Mouse (Mus musculus) heart, adult 2 months (tissue): Measurements from ENCODE around the gene Snx21. TPM values are rescaled to one million over a fixed set of nuclear protein-coding genes. Genes with fewer than 3 reads are reported as not detected.

Source experiments
- DNase-seq, 2 experiments: peaks; one replicate each; pipeline ENCODE4 v3.0.0; 2021
- H3K27ac ChIP-seq: fragments of 200-600 bp; 2 replicates; pipeline ENCODE4 v1.8.1; 2022
- H3K27me3 ChIP-seq: fragments of 200-500 bp; 2 replicates; pipeline ENCODE4 v1.6.1; 2012; ENCODE audit warnings: mild to moderate bottlenecking, low read length, inconsistent platforms, mixed read lengths; ENCODE audit not compliant: control insufficient read depth, insufficient read depth
- H3K36me3 ChIP-seq: fragments of 200-500 bp; 2 replicates; pipeline ENCODE4 v1.6.1; 2012; ENCODE audit warnings: low read length, inconsistent platforms; ENCODE audit not compliant: control insufficient read depth, insufficient read depth
- H3K4me1 ChIP-seq: fragments of 200-500 bp; 2 replicates; pipeline ENCODE4 v1.6.1; 2011; ENCODE audit warnings: low read length; ENCODE audit not compliant: control insufficient read depth, insufficient read depth
- H3K4me3 ChIP-seq: fragments of 200-600 bp; 2 replicates; pipeline ENCODE4 v1.8.1; 2022
- H3K79me2 ChIP-seq: fragments of 200-500 bp; replicated peaks from 2 replicates; pipeline ENCODE4 v1.6.1; 2012; ENCODE audit warnings: mild to moderate bottlenecking, inconsistent platforms, low read length, moderate library complexity, mixed read lengths; ENCODE audit not compliant: control insufficient read depth, insufficient read depth
- H3K9ac ChIP-seq: fragments of 200-500 bp; 2 replicates; pipeline ENCODE4 v1.6.1; 2012; ENCODE audit warnings: low read depth, mild to moderate bottlenecking, control low read depth, inconsistent platforms, low read length, mixed read lengths
- CTCF ChIP-seq: fragments of 200-600 bp; IDR thresholded peaks from 2 replicates; pipeline ENCODE4 v1.8.1; 2022; ENCODE audit warnings: antibody characterized with exemption, mild to moderate bottlenecking, moderate library complexity
- EP300 ChIP-seq: fragments of 200-500 bp; IDR thresholded peaks from 2 replicates; pipeline ENCODE4 v1.6.1; 2011; ENCODE audit warnings: low read depth, low read length, control low read depth; ENCODE audit not compliant: insufficient read depth
- POLR2A ChIP-seq: fragments of 200-500 bp; IDR thresholded peaks from 2 replicates; pipeline ENCODE4 v1.6.1; 2011; ENCODE audit warnings: mild to moderate bottlenecking, low read depth, low read length, control low read depth; ENCODE audit not compliant: insufficient read depth
- whole genome bisulfite sequencing: fragments of 180-500 bp; shearing (Covaris S2); methylation state at CpG from one replicate; pipeline ENCODE4 v1.1.7; 2018; 5-methylcytosine and 5-hydroxymethylcytosine counted together
- intact Hi-C: fragments of 180-260 bp; cut with DNase I; formaldehyde crosslinking; loops from one replicate; pipeline ENCODE4 v1.15.1; 2025
- polyA plus RNA-seq: library from polyadenylated mRNA; depleted of rRNA; stranded (reverse); fragments of >200 nt; gene quantifications from 2 replicates; pipeline ENCODE4 v1.2.3, GENCODE M21; 2012
- total RNA-seq, 2 experiments: library from RNA; stranded (reverse); gene quantifications; 2 replicates each; pipeline ENCODE4 v1.2.3; 2021

Gene Snx21
- total and polyA plus RNA-seq, 3 experiments, result 21.2 to 30.3 (median 29.0) TPM

DNA sequence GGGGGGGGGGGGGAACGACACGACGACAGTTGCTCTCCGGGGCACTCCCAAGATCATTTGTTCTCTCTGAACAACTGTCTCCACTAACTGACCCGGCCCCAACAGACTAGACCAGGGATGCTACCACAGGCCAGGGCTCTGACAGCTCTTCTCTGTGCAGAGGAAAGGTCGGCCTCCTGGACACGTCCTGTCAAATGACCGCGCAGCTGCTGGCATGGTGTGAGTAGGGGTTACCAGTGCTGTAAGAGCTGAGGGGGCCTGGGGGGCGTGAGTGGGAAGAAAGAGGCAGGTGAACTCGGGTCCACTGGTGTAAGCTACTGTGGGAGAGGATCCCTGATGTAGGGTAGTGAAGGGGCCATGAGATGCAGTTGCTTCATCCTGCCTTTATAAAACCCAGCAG is 27.8 kb upstream of the Snx21 start:
- peaks cover 17% of the 10 kb centered on the region for H3K36me3 ChIP-seq
- no peak for DNase-seq
- TF ChIP-seq CTCF (no peak), POLR2A (no peak), EP300 (no peak)
- intact Hi-C loops, result no loop called here
- WGBS, result 86% methylated on average over 10 of the region's 11 CpGs
- no peak overlapping the region for H3K4me3 ChIP-seq
- no peaks in the 10 kb centered on the region for H3K27me3 ChIP-seq
- no peak overlapping the region for H3K9ac ChIP-seq
- peaks cover 1% of the 10 kb centered on the region; the same call in 1 of the 2 replicates for H3K4me1 ChIP-seq
- H3K79me2 ChIP-seq, result no peaks in the 10 kb centered on the region
- H3K27ac ChIP-seq, result no peak overlapping the region

GRCm38 (mm10) chr2:164758692-164759091 is 26.9 kb upstream of the Snx21 start:
- Histone ChIP-seq H3K4me1 (peaks cover 1% of the 10 kb centered on the region; the same call in 1 of the 2 replicates), H3K36me3 (peaks cover 17% of the 10 kb centered on the region), H3K27me3 (no peaks in the 10 kb centered on the region), H3K79me2 (no peaks in the 10 kb centered on the region), H3K4me3 (no peak overlapping the region), H3K27ac (no peak overlapping the region), H3K9ac (no peak overlapping the region)
- no peak for DNase-seq
- 63% methylated on average over 1 of the region's 1 CpGs for WGBS
- TF ChIP-seq POLR2A, result no peak
- no peak for TF ChIP-seq CTCF
- no peak for TF ChIP-seq EP300
- intact Hi-C loops, result no loop called here

DNA sequence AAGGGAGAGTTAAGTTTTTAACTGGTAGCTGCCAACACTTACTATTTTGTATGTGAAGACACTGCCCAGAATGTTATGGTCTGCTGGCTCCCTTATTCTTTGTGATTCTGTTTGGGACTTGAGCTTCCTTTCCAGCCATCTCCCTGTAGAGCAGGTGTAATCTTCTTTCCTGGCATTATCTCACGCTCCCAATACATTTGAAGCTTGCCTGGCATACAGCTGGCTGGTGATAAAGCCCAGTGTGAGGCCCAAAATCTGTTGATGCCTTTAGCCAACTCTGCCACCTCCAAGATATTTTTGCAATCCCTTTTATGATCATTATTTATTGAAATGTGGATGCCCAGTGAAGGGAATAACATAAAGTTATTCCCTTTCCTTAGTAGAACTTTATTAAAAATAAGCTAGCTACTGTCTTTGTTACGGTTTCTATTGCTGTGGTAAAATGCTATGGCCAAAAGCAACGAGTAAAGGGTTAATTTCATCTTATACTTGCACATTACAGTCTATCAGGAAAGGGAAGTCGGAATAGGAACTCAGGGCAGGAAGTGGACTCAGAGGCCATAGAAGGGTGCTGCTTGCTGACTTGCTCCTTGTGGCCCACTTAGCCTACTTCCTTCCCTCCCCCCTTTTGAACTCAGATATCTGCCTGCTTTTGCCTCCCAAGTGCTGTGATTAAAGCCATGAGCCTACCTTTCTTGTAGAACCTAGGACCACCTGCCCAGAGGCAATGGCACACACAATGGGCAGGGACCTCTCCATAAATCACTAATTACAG is 25.4 kb upstream of the Snx21 start:
- TF ChIP-seq EP300 (no peak), CTCF (no peak), POLR2A (no peak)
- Histone ChIP-seq H3K79me2 (no peaks in the 10 kb centered on the region), H3K9ac (no peak overlapping the region), H3K27ac (no peak overlapping the region), H3K4me3 (no peak overlapping the region), H3K4me1 (no peaks in the 10 kb centered on the region; the same call in 1 of the 2 replicates), H3K27me3 (no peaks in the 10 kb centered on the region), H3K36me3 (peaks cover 8% of the 10 kb centered on the region)
- no peak for DNase-seq
- intact Hi-C loops, result no loop called here
- 64% methylated on average over 4 of the region's 4 CpGs for WGBS

DNA sequence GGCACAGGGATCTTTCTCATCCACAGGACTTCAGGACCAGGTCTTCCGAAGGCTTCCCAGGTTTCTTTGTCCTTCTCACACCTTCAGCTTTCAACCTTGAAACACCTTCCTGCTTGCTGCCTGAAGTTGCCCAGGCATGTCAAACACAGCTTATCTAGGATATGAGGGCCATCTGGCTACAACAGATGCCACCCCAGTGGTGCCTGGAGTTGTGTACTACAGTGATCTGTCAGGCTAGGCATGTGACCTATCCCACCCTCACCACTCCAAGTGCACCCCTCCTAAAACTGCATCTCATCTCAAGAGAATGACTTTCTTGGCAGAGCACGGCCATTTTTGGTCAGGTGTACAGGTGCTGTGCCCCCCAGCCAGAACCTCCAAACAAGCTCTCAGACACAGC is 24.1 kb upstream of the Snx21 start:
- no peak for DNase-seq
- WGBS, result 84% methylated on average over 2 of the region's 2 CpGs
- Histone ChIP-seq H3K4me3 (no peak overlapping the region), H3K27me3 (no peaks in the 10 kb centered on the region), H3K79me2 (no peaks in the 10 kb centered on the region), H3K9ac (no peak overlapping the region), H3K4me1 (no peaks in the 10 kb centered on the region), H3K27ac (no peak overlapping the region), H3K36me3 (peaks cover 2% of the 10 kb centered on the region; the same call in 1 of the 2 replicates)
- intact Hi-C loops, result no loop called here
- TF ChIP-seq CTCF (no peak), EP300 (0 out of 2 replicates have a peak, but pooled peaks have one; percentile 25), POLR2A (no peak)

- no peak overlapping the region for H3K9ac ChIP-seq
- H3K36me3 ChIP-seq, result peaks cover 2% of the 10 kb centered on the region; the same call in 1 of the 2 replicates
- DNase-seq, result no peak
- H3K27ac ChIP-seq, result no peak overlapping the region
- WGBS, result 97% methylated on average over 4 of the region's 4 CpGs
- no peaks in the 10 kb centered on the region for H3K4me1 ChIP-seq
- no peak overlapping the region for H3K4me3 ChIP-seq
- H3K79me2 ChIP-seq, result no peaks in the 10 kb centered on the region
- intact Hi-C loops, result no loop called here
- TF ChIP-seq EP300, result no peak
- no peak for TF ChIP-seq POLR2A
- TF ChIP-seq CTCF, result no peak
- no peaks in the 10 kb centered on the region for H3K27me3 ChIP-seq
Observed at GRCm38 (mm10) chr2:164761971-164762370, 23.7 kb upstream of the Snx21 start.

- H3K4me1 ChIP-seq, result no peaks in the 10 kb centered on the region
- intact Hi-C loops, result no loop called here
- no peak overlapping the region for H3K9ac ChIP-seq
- no peak overlapping the region for H3K27ac ChIP-seq
- TF ChIP-seq POLR2A (0 out of 2 replicates have a peak, but pooled peaks have one; percentile 10), EP300 (no peak), CTCF (no peak)
- no peaks in the 10 kb centered on the region for H3K79me2 ChIP-seq
- WGBS, result 77% methylated on average over 7 of the region's 7 CpGs
- peaks cover 2% of the 10 kb centered on the region; the same call in 1 of the 2 replicates for H3K36me3 ChIP-seq
- H3K27me3 ChIP-seq, result no peaks in the 10 kb centered on the region
- DNase-seq, result no peak
- no peak overlapping the region for H3K4me3 ChIP-seq
Observed at GRCm38 (mm10) chr2:164762593-164762992, 23.0 kb upstream of the Snx21 start.
